8 mouse cellular contexts compared by ENCODE assay signal in genomic region chr11:71019201-71020068, GRCm38 (mm10). TPM values are rescaled to one million over a fixed set of nuclear protein-coding genes. Genes with fewer than 3 reads are reported as not detected.
A peak's percentile ranks its signal among the peaks of the same experiment; 100 is the strongest.
DNase-seq lines count a peak whose midpoint lies in the region; ATAC-seq and TF ChIP-seq lines count a peak whose summit lies in the region.

TSS of gene Mis12 (plus strand) at chr11:71019611.
TSS of gene Derl2 (minus strand) at chr11:71019841.

- H3K36me3 ChIP-seq in forebrain, embryonic 10.5 days (replicated peaks), result peaks cover 43% of the 10 kb centered on the region
- H3K36me3 ChIP-seq in heart, embryonic 15.5 days, result peaks cover 1% of the 10 kb centered on the region; the same call in 1 of the 2 replicates
- H3K36me3 ChIP-seq in liver, embryonic 14.5 days (replicated peaks; ENCODE audit: control insufficient read depth, insufficient read depth, low read depth), result peaks cover 22% of the 10 kb centered on the region
- peaks cover 3% of the 10 kb centered on the region; the same call in 1 of the 2 replicates for H3K36me3 ChIP-seq in neural tube, embryonic 11.5 days (ENCODE audit: control insufficient read depth, insufficient read depth, low read length)
- H3K36me3 ChIP-seq in stomach, postnatal 0 days (ENCODE audit: control insufficient read depth, insufficient read depth, low read length), result no peaks in the 10 kb centered on the region

- peak within 1 kb of the TSS; percentile 76 for H3K9ac ChIP-seq in heart, embryonic 15.5 days
- peak within 1 kb of the TSS; percentile 96 for H3K9ac ChIP-seq in liver, embryonic 14.5 days (replicated peaks)
- peak within 1 kb of the TSS; percentile 93 for H3K9ac ChIP-seq in neural tube, embryonic 11.5 days (ENCODE audit: low read length)
- H3K9ac ChIP-seq in stomach, postnatal 0 days (ENCODE audit: low read length), result peak within 1 kb of the TSS; percentile 89

- peaks cover 39% of the 10 kb centered on the region for H3K4me1 ChIP-seq in forebrain, embryonic 10.5 days
- H3K4me1 ChIP-seq in heart, embryonic 15.5 days (replicated peaks), result peaks cover 29% of the 10 kb centered on the region
- H3K4me1 ChIP-seq in liver, embryonic 14.5 days (replicated peaks; ENCODE audit: control insufficient read depth in 2 of 2, insufficient read depth in 2 of 2, low read length in 1 of 2), result peaks cover 12 to 19% of the 10 kb centered on the region in 2 experiments
- H3K4me1 ChIP-seq in neural tube, embryonic 11.5 days (ENCODE audit: control insufficient read depth, insufficient read depth, low read length), result peaks cover 9% of the 10 kb centered on the region; the same call in 1 of the 2 replicates
- 0 out of 2 replicates have a peak, but pooled peaks cover 4% of the 10 kb centered on the region for H3K4me1 ChIP-seq in stomach, postnatal 0 days (replicated peaks; ENCODE audit: control insufficient read depth, insufficient read depth)

- no peaks in the 10 kb centered on the region for H3K27me3 ChIP-seq in forebrain, embryonic 10.5 days (ENCODE audit: poor library complexity, severe bottlenecking)
- no peaks in the 10 kb centered on the region for H3K27me3 ChIP-seq in heart, embryonic 15.5 days
- H3K27me3 ChIP-seq in liver, embryonic 14.5 days (ENCODE audit: control insufficient read depth, insufficient read depth, low read length), result no peaks in the 10 kb centered on the region
- H3K27me3 ChIP-seq in neural tube, embryonic 11.5 days (ENCODE audit: control insufficient read depth, insufficient read depth, low read length), result no peaks in the 10 kb centered on the region
- no peaks in the 10 kb centered on the region for H3K27me3 ChIP-seq in stomach, postnatal 0 days (ENCODE audit: control insufficient read depth, insufficient read depth, low read length)

- no peak for TF ChIP-seq CTCF in liver, embryonic 14.5 days (IDR thresholded peaks at IDR 0.05; ENCODE audit: low read depth)
- peak; percentile 0; the same call in 1 of the 2 replicates for TF ChIP-seq CTCF in stomach, postnatal 0 days (IDR thresholded peaks at IDR 0.05; ENCODE audit: low read depth)

- peak within 1 kb of the TSS; percentile 75 for H3K4me2 ChIP-seq in heart, embryonic 15.5 days
- peak within 1 kb of the TSS; percentile 98 for H3K4me2 ChIP-seq in liver, embryonic 14.5 days (ENCODE audit: low read depth)
- peak within 1 kb of the TSS; percentile 74 for H3K4me2 ChIP-seq in neural tube, embryonic 11.5 days (ENCODE audit: low read depth)
- H3K4me2 ChIP-seq in stomach, postnatal 0 days (replicated peaks; ENCODE audit: low read depth), result peak within 1 kb of the TSS; percentile 77

- peak; percentile 100 for ATAC-seq in heart, embryonic 15.5 days (replicated peaks; ENCODE audit: insufficient number of reproducible peaks, insufficient read depth, low FRiP score, low read depth)
- ATAC-seq in liver, embryonic 14.5 days (ENCODE audit: insufficient read depth), result peak; percentile 97
- peak; percentile 100 for ATAC-seq in neural tube, embryonic 11.5 days (ENCODE audit: insufficient read depth, low FRiP score, low TSS enrichment)
- peak; percentile 100 for ATAC-seq in stomach, postnatal 0 days (ENCODE audit: low FRiP score, low TSS enrichment)

- under 1% methylated on average over 71 of the region's 71 CpGs for WGBS in forebrain, embryonic 10.5 days
- under 1% methylated on average over 71 of the region's 71 CpGs for WGBS in heart, embryonic 15.5 days
- WGBS in liver, embryonic 14.5 days (ENCODE audit: insufficient replicate concordance), result under 1% methylated on average over 71 of the region's 71 CpGs
- under 1% methylated on average over 71 of the region's 71 CpGs for WGBS in neural tube, embryonic 11.5 days
- under 1% methylated on average over 67 of the region's 71 CpGs for WGBS in stomach, postnatal 0 days

- DNase-seq in CD8-positive naive resting alpha-beta T cell, adult 2 months (ENCODE audit: low read depth in 2 of 2, low spot score in 2 of 2), result peak; percentile 96 to 97
- DNase-seq in c-Kit-positive CD71-negative TER-119-negative erythroid progenitor cells, embryonic 14.5 days (ENCODE audit: low read depth), result peak; percentile 94
- DNase-seq in forebrain, embryonic 10.5 days (ENCODE audit: extremely low spot score, low spot score), result peak; percentile 98
- peak; percentile 97 to 100 for DNase-seq in kidney, postnatal 25 days
- peak; percentile 99 for DNase-seq in liver, embryonic 14.5 days (ENCODE audit: low read depth in 3 of 3, low spot score in 3 of 3)
- peak; percentile 99 for DNase-seq in neural tube, embryonic 11.5 days (ENCODE audit: low spot score)
- peak; percentile 98 for DNase-seq in stomach, postnatal 0 days (ENCODE audit: low spot score)

- peak within 1 kb of the TSS; percentile 87 for H3K4me3 ChIP-seq in forebrain, embryonic 10.5 days
- peak within 1 kb of the TSS; percentile 72 for H3K4me3 ChIP-seq in heart, embryonic 15.5 days
- peak within 1 kb of the TSS; percentile 92 to 98 for H3K4me3 ChIP-seq in liver, embryonic 14.5 days (ENCODE audit: insufficient read depth in 1 of 2, low read depth in 2 of 2, low read length in 2 of 2)
- peak within 1 kb of the TSS; percentile 78 for H3K4me3 ChIP-seq in neural tube, embryonic 11.5 days (ENCODE audit: low read depth, low read length)
- peak within 1 kb of the TSS; percentile 94 for H3K4me3 ChIP-seq in stomach, postnatal 0 days (ENCODE audit: low read depth, low read length)

- TF ChIP-seq EP300 in liver, embryonic 14.5 days (IDR thresholded peaks at IDR 0.05; ENCODE audit: low read depth), result peak; percentile 77
- TF ChIP-seq EP300 in stomach, postnatal 0 days (optimal IDR thresholded peaks at IDR 0.05), result peak; percentile 89

- H3K27ac ChIP-seq in forebrain, embryonic 10.5 days, result peak within 1 kb of the TSS; percentile 97
- H3K27ac ChIP-seq in heart, embryonic 15.5 days, result peak within 1 kb of the TSS; percentile 92
- peak within 1 kb of the TSS; percentile 87 for H3K27ac ChIP-seq in liver, embryonic 14.5 days
- H3K27ac ChIP-seq in neural tube, embryonic 11.5 days (ENCODE audit: low read depth, low read length), result peak within 1 kb of the TSS; percentile 81
- H3K27ac ChIP-seq in stomach, postnatal 0 days (replicated peaks), result peak within 1 kb of the TSS; percentile 89

- no peaks in the 10 kb centered on the region for H3K9me3 ChIP-seq in forebrain, embryonic 10.5 days
- no peaks in the 10 kb centered on the region for H3K9me3 ChIP-seq in heart, embryonic 15.5 days (replicated peaks)
- H3K9me3 ChIP-seq in liver, embryonic 14.5 days (ENCODE audit: control insufficient read depth, low read length), result no peaks in the 10 kb centered on the region
- no peaks in the 10 kb centered on the region for H3K9me3 ChIP-seq in neural tube, embryonic 11.5 days (ENCODE audit: control insufficient read depth, low read length)
- no peaks in the 10 kb centered on the region for H3K9me3 ChIP-seq in stomach, postnatal 0 days (ENCODE audit: control insufficient read depth, low read length)

RNA-seq across cellular contexts. Expression of gene Mis12, which starts in this region (rescaled TPM):
- polyA plus RNA-seq in forebrain, embryonic 10.5 days (2016; fragmentation: Nextera tagmentation; extraction: Ambion mirVana), result 67.8 and 73.9 TPM in 2 replicates
- 23.0 and 25.4 TPM in 2 replicates for polyA plus RNA-seq in heart, embryonic 15.5 days (2015; fragmentation: Nextera tagmentation; extraction: Ambion mirVana)
- 8.0 and 13.3 TPM in 2 replicates for polyA plus RNA-seq in liver, embryonic 14.5 days (2012; rRNA removed)
- 14.7 and 15.8 TPM in 2 replicates for polyA plus RNA-seq in liver, embryonic 14.5 days (2014; fragmentation: Nextera tagmentation; extraction: Ambion mirVana)
- polyA plus RNA-seq in neural tube, embryonic 11.5 days (2014; fragmentation: Nextera tagmentation; extraction: Ambion mirVana), result 44.8 and 51.8 TPM in 2 replicates
- 15.0 and 16.5 TPM in 2 replicates for polyA plus RNA-seq in stomach, postnatal 0 days (2015; fragmentation: Nextera tagmentation; extraction: Ambion mirVana)

RNA-seq across cellular contexts. Expression of gene Derl2, which starts in this region (rescaled TPM):
- polyA plus RNA-seq in forebrain, embryonic 10.5 days (2016; fragmentation: Nextera tagmentation; extraction: Ambion mirVana), result 32.4 and 42.5 TPM in 2 replicates
- 31.7 and 35.6 TPM in 2 replicates for polyA plus RNA-seq in heart, embryonic 15.5 days (2015; fragmentation: Nextera tagmentation; extraction: Ambion mirVana)
- 9.4 and 10.4 TPM in 2 replicates for polyA plus RNA-seq in liver, embryonic 14.5 days (2012; rRNA removed)
- polyA plus RNA-seq in liver, embryonic 14.5 days (2014; fragmentation: Nextera tagmentation; extraction: Ambion mirVana), result 35.7 and 36.9 TPM in 2 replicates
- polyA plus RNA-seq in neural tube, embryonic 11.5 days (2014; fragmentation: Nextera tagmentation; extraction: Ambion mirVana), result 37.8 and 42.3 TPM in 2 replicates
- 63.3 and 66.0 TPM in 2 replicates for polyA plus RNA-seq in stomach, postnatal 0 days (2015; fragmentation: Nextera tagmentation; extraction: Ambion mirVana)

Comparison
In these comparisons a context has a peak if more than half of its experiments do, and no peak if none do; other contexts are left out.
1. Peak in every context shown above with its lines: DNase-seq, ATAC-seq, H3K4me3 ChIP-seq and H3K27ac ChIP-seq.